Mouse (Mus musculus): ENCODE results near the gene Ntpcr. TPM values are rescaled to one million over a fixed set of nuclear protein-coding genes. Genes with fewer than 3 reads are reported as not detected.

Gene Ntpcr
- polyA plus RNA-seq, 1 experiment from 2014 or later: 31.4 TPM

DNA sequence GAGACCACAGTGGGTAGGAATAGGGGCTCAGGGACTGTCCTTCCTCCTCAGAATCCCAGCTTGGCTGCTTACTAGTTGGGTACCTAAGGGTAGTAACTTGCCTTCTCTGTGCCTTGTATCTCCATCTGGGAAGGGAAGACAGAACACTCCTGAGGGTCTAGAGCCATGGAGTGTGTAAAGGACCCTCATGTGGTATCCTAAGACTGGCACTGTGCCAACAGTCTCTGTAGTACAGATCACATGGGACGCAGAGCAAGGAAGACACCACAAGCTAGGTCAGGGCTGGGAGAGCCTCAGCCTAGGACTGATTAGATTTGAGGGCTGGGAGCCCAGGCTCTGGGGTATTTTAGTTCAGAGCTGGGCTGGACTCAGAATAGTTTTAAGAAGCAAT is 27.3 kb downstream of the Ntpcr start:
- no peak overlapping the region for H3K4me3 ChIP-seq (ENCODE audit: low read length)
- 32% methylated on average over 1 of the region's 1 CpGs for WGBS
- H3K27me3 ChIP-seq (ENCODE audit: control insufficient read depth, insufficient read depth, low read depth, low read length): no peaks in the 10 kb centered on the region
- H3K4me1 ChIP-seq (replicated peaks; ENCODE audit: control insufficient read depth, insufficient read depth, low read length): peaks cover 9% of the 10 kb centered on the region; the same call in 1 of the 2 replicates
- H3K27ac ChIP-seq (ENCODE audit: low read length): no peak overlapping the region
- no peaks in the 10 kb centered on the region for H3K9me3 ChIP-seq (ENCODE audit: control insufficient read depth, low read length)
- H3K9ac ChIP-seq (ENCODE audit: low read length): no peak overlapping the region
- no peaks in the 10 kb centered on the region for H3K36me3 ChIP-seq (ENCODE audit: control insufficient read depth, insufficient read depth, low read length)
- no peak overlapping the region for H3K4me2 ChIP-seq (ENCODE audit: low read depth, low read length)
- ATAC-seq (ENCODE audit: low read depth): peak; percentile 26; the same call in 1 of the 2 replicates

DNA sequence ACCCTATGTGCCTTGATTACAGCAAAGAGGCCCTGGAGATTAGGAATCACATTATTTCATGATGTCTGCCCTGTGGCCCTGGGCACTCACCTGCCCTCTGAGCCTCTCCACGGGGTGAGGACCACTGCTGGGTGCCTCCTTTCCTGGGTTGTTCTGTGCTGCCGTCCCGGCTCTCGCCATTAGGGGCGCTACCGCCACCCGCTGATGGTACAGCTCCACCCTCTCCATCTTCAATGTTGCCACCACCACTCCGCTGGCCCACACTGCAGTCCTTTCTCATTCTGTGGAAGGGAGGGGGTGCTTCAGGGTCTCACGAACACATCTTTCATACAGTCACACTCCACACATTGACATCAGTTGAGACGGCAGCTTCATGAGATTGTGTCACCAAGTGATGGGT is 29.3 kb downstream of the Ntpcr start:
- H3K9ac ChIP-seq (ENCODE audit: low read length): no peak overlapping the region
- H3K27ac ChIP-seq (ENCODE audit: low read length): no peak overlapping the region
- no peaks in the 10 kb centered on the region for H3K36me3 ChIP-seq (ENCODE audit: control insufficient read depth, insufficient read depth, low read length)
- WGBS: 48% methylated on average over 10 of the region's 10 CpGs
- ATAC-seq (ENCODE audit: low read depth): no peak
- H3K9me3 ChIP-seq (ENCODE audit: control insufficient read depth, low read length): no peaks in the 10 kb centered on the region
- peaks cover 9% of the 10 kb centered on the region; the same call in 1 of the 2 replicates for H3K4me1 ChIP-seq (replicated peaks; ENCODE audit: control insufficient read depth, insufficient read depth, low read length)
- no peaks in the 10 kb centered on the region for H3K27me3 ChIP-seq (ENCODE audit: control insufficient read depth, insufficient read depth, low read depth, low read length)
- no peak overlapping the region for H3K4me3 ChIP-seq (ENCODE audit: low read length)
- H3K4me2 ChIP-seq (ENCODE audit: low read depth, low read length): no peak overlapping the region

DNA sequence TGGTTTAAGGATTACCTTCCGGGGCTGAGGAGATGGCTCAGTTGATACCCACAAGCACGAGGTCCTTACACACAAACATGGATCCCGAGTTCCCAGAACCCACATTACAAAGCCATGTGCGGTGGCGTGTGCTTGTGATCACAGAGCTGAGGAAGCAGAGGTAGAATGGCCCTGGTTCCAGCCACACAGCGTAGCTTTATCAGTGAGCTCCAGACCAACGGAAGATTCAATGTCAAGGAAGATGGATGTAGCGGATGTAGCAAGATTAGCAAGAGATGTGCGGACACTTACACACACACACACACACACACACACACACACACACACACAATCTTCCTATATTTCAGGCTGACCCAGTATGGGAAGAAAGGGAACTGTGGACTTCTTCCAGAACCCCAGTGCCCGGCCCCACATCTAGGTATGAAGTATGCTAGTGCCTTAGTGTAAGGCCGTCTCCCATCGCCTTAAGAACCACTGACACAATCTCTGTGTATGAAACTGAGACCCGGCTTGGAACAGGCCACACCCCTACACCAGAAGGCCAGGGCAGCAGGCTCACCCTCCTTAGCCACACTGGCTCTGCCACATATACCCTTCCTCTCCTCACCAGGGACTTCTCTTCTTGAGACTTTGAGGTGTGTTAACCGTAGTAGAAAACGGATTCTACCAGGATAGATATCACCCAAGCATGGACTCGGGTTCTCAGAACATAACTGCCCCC is 33.5 kb downstream of the Ntpcr start:
- Histone ChIP-seq H3K4me1 (replicated peaks; ENCODE audit: control insufficient read depth, insufficient read depth, low read length) (no peaks in the 10 kb centered on the region), H3K27me3 (ENCODE audit: control insufficient read depth, insufficient read depth, low read depth, low read length) (no peaks in the 10 kb centered on the region), H3K9ac (ENCODE audit: low read length) (no peak overlapping the region), H3K36me3 (ENCODE audit: control insufficient read depth, insufficient read depth, low read length) (no peaks in the 10 kb centered on the region), H3K4me2 (ENCODE audit: low read depth, low read length) (no peak overlapping the region), H3K27ac (ENCODE audit: low read length) (no peak overlapping the region), H3K9me3 (ENCODE audit: control insufficient read depth, low read length) (no peaks in the 10 kb centered on the region), H3K4me3 (ENCODE audit: low read length) (no peak overlapping the region)
- no peak for ATAC-seq (ENCODE audit: low read depth)
- 86% methylated on average over 16 of the region's 16 CpGs for WGBS

DNA sequence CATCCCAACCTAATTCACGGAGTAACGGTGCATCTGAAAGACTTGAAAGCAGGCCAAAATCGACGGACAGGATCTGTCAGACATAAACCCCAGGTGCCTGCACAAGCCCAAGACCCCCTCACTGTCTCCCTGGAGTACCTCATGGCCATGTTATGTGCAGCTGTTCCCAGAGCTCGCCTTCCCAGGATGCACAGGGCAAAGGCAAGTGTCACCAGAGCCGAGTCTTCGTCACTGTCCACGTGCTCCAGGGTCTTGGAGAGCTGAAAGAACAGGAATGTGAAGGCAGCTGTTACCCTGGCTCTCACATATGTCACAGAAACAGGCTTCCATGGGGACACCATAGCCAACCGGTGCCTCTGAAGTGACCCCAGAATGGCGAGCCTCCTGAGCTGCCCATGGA is 38.3 kb downstream of the Ntpcr start:
- H3K4me3 ChIP-seq (ENCODE audit: low read length): no peak overlapping the region
- no peaks in the 10 kb centered on the region for H3K36me3 ChIP-seq (ENCODE audit: control insufficient read depth, insufficient read depth, low read length)
- no peak for ATAC-seq (ENCODE audit: low read depth)
- H3K9ac ChIP-seq (ENCODE audit: low read length): no peak overlapping the region
- H3K27me3 ChIP-seq (ENCODE audit: control insufficient read depth, insufficient read depth, low read depth, low read length): no peaks in the 10 kb centered on the region
- WGBS: 84% methylated on average over 10 of the region's 10 CpGs
- no peak overlapping the region for H3K4me2 ChIP-seq (ENCODE audit: low read depth, low read length)
- H3K27ac ChIP-seq (ENCODE audit: low read length): no peak overlapping the region
- H3K4me1 ChIP-seq (replicated peaks; ENCODE audit: control insufficient read depth, insufficient read depth, low read length): no peaks in the 10 kb centered on the region
- no peaks in the 10 kb centered on the region for H3K9me3 ChIP-seq (ENCODE audit: control insufficient read depth, low read length)

DNA sequence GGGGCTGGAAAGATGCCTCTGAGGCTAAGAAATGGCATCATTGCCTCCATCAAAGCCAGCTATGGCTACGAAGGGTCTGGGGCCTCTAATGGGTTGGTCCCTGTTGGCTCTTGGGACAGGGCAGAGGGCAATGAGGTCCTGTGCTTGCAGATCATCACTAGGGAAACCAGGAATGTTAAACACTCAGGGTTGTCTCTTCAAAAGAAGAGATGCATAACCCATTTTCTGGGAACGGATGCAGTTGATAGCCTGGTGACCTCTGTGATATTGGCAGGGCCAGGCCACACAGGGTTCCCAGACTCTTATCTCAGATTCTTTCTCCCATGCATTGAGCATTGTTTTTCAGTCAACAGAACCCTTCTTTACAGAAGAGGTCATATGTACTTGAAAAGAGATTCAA is 42.5 kb downstream of the Ntpcr start:
- ATAC-seq (ENCODE audit: low read depth): no peak
- Histone ChIP-seq H3K9me3 (ENCODE audit: control insufficient read depth, low read length) (no peaks in the 10 kb centered on the region), H3K36me3 (ENCODE audit: control insufficient read depth, insufficient read depth, low read length) (no peaks in the 10 kb centered on the region), H3K4me2 (ENCODE audit: low read depth, low read length) (no peak overlapping the region), H3K4me3 (ENCODE audit: low read length) (no peak overlapping the region), H3K27ac (ENCODE audit: low read length) (no peak overlapping the region), H3K27me3 (ENCODE audit: control insufficient read depth, insufficient read depth, low read depth, low read length) (no peaks in the 10 kb centered on the region), H3K9ac (ENCODE audit: low read length) (no peak overlapping the region), H3K4me1 (replicated peaks; ENCODE audit: control insufficient read depth, insufficient read depth, low read length) (peaks cover 2% of the 10 kb centered on the region; the same call in 1 of the 2 replicates)
- 20% methylated on average over 2 of the region's 2 CpGs for WGBS

DNA sequence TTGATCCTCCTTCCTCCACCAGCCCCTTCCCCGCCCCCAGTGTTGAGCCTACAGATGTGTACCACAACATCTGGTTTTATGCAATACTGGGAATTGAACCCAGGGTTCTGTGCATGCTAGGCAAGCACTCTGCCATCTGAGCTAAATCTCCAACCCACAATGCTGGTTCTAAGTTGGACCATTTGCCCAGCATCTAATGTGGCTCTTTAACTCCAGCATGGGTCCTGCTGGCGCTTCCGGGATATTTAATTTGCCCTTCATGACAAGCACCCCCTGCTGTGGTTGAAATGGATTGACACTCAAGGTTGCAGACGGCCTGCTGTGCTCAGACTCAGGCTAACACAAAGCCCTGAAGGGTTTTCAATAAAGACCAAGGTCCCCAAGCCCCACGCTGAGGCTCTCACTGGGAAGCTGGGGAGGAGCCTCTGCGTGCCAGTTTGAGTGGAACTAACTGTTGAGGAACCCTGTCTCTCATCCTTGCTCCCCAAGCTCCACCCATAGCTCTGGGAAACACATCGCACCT is 43.6 kb downstream of the Ntpcr start:
- H3K4me1 ChIP-seq (replicated peaks; ENCODE audit: control insufficient read depth, insufficient read depth, low read length): peaks cover 6% of the 10 kb centered on the region
- WGBS: 69% methylated on average over 7 of the region's 7 CpGs
- no peak for ATAC-seq (ENCODE audit: low read depth)
- H3K27me3 ChIP-seq (ENCODE audit: control insufficient read depth, insufficient read depth, low read depth, low read length): no peaks in the 10 kb centered on the region
- no peak overlapping the region for H3K4me2 ChIP-seq (ENCODE audit: low read depth, low read length)
- no peak overlapping the region for H3K9ac ChIP-seq (ENCODE audit: low read length)
- H3K36me3 ChIP-seq (ENCODE audit: control insufficient read depth, insufficient read depth, low read length): no peaks in the 10 kb centered on the region
- H3K9me3 ChIP-seq (ENCODE audit: control insufficient read depth, low read length): no peaks in the 10 kb centered on the region
- no peak overlapping the region for H3K4me3 ChIP-seq (ENCODE audit: low read length)
- no peak overlapping the region for H3K27ac ChIP-seq (ENCODE audit: low read length)

DNA sequence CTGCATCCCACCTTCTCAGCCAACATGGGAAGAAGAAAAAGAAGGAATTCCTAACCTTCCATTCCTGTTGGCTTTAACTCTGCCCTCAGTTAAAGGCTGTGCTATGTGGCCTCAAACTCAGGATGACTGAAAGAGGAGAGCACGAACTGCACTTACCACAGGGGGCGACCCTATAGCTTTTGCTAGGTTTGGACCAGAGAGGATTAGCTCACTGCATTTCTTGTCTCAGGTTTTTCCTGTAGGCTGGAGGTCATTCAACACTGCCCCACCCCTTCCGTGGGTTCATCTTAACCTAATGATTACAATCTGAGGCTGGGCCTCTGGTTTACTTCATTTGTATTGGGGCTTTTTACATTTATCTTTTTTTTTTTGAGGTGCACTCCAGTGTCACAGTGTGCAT is 45.3 kb downstream of the Ntpcr start:
- no peak overlapping the region for H3K27ac ChIP-seq (ENCODE audit: low read length)
- no peak for ATAC-seq (ENCODE audit: low read depth)
- H3K4me2 ChIP-seq (ENCODE audit: low read depth, low read length): no peak overlapping the region
- H3K4me3 ChIP-seq (ENCODE audit: low read length): no peak overlapping the region
- no peaks in the 10 kb centered on the region for H3K27me3 ChIP-seq (ENCODE audit: control insufficient read depth, insufficient read depth, low read depth, low read length)
- no peaks in the 10 kb centered on the region for H3K9me3 ChIP-seq (ENCODE audit: control insufficient read depth, low read length)
- H3K36me3 ChIP-seq (ENCODE audit: control insufficient read depth, insufficient read depth, low read length): no peaks in the 10 kb centered on the region
- H3K4me1 ChIP-seq (replicated peaks; ENCODE audit: control insufficient read depth, insufficient read depth, low read length): peaks cover 6% of the 10 kb centered on the region
- H3K9ac ChIP-seq (ENCODE audit: low read length): no peak overlapping the region
- 60% methylated on average over 3 of the region's 3 CpGs for WGBS

DNA sequence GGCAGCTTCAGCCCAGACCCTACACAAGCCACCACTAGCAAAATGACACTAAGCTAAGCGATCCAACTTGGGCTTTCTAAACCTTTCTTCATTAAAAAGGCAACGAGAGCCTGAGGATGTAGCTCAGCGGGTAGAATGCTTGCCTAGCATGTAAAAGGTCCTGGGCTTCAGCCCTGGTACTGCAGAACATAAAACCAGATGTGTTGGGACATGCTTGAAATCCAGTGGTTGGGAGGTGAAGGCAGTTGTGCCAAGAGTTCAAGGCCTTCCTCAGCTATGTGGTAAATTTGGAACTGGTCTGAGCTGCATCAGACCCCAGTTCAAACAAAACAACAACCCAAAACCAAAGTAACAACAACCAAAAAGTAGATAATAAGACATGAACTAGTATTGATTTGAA is 46.6 kb downstream of the Ntpcr start:
- no peak overlapping the region for H3K4me3 ChIP-seq (ENCODE audit: low read length)
- no peak overlapping the region for H3K27ac ChIP-seq (ENCODE audit: low read length)
- no peak for ATAC-seq (ENCODE audit: low read depth)
- H3K9ac ChIP-seq (ENCODE audit: low read length): no peak overlapping the region
- peaks cover 6% of the 10 kb centered on the region for H3K4me1 ChIP-seq (replicated peaks; ENCODE audit: control insufficient read depth, insufficient read depth, low read length)
- H3K4me2 ChIP-seq (ENCODE audit: low read depth, low read length): no peak overlapping the region
- no peaks in the 10 kb centered on the region for H3K36me3 ChIP-seq (ENCODE audit: control insufficient read depth, insufficient read depth, low read length)
- 90% methylated on average over 3 of the region's 3 CpGs for WGBS
- no peaks in the 10 kb centered on the region for H3K9me3 ChIP-seq (ENCODE audit: control insufficient read depth, low read length)
- H3K27me3 ChIP-seq (ENCODE audit: control insufficient read depth, insufficient read depth, low read depth, low read length): no peaks in the 10 kb centered on the region

DNA sequence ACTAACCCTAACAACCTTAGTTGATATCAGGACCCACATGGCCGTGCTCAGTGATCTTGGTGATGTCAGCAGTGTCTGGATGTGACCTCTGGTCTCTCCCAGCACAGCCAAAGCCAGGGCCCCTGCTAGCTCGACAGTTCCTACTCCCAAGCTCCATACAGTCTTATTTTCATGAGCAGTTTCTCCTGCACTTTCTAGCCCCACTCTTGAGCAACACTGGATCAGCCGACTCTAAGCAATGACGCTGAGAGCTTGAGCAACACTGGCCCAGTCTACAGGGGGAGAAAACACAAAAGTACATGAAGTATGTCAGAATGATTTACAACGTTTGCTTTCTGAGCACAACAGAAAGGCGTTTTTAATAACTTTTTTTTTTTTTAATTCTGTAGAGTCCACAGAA is 47.0 kb downstream of the Ntpcr start:
- no peaks in the 10 kb centered on the region for H3K36me3 ChIP-seq (ENCODE audit: control insufficient read depth, insufficient read depth, low read length)
- H3K9ac ChIP-seq (ENCODE audit: low read length): no peak overlapping the region
- ATAC-seq (ENCODE audit: low read depth): peak; percentile 72; the same call in 1 of the 2 replicates
- no peak overlapping the region for H3K27ac ChIP-seq (ENCODE audit: low read length)
- no peaks in the 10 kb centered on the region for H3K27me3 ChIP-seq (ENCODE audit: control insufficient read depth, insufficient read depth, low read depth, low read length)
- H3K4me1 ChIP-seq (replicated peaks; ENCODE audit: control insufficient read depth, insufficient read depth, low read length): peaks cover 6% of the 10 kb centered on the region
- no peak overlapping the region for H3K4me2 ChIP-seq (ENCODE audit: low read depth, low read length)
- H3K9me3 ChIP-seq (ENCODE audit: control insufficient read depth, low read length): no peaks in the 10 kb centered on the region
- H3K4me3 ChIP-seq (ENCODE audit: low read length): no peak overlapping the region
- WGBS: 33% methylated on average over 6 of the region's 6 CpGs

Measured in lung, embryonic 16.5 days (tissue).